Mouse (Mus musculus): ENCODE results near the gene Ccdc57. TPM values are rescaled to one million over a fixed set of nuclear protein-coding genes. Genes with fewer than 3 reads are reported as not detected.
A peak's percentile ranks its signal among the peaks of the same experiment; 100 is the strongest.

Ccdc57 gene
- polyA plus RNA-seq, 1 experiment: 2.0 TPM

DNA sequence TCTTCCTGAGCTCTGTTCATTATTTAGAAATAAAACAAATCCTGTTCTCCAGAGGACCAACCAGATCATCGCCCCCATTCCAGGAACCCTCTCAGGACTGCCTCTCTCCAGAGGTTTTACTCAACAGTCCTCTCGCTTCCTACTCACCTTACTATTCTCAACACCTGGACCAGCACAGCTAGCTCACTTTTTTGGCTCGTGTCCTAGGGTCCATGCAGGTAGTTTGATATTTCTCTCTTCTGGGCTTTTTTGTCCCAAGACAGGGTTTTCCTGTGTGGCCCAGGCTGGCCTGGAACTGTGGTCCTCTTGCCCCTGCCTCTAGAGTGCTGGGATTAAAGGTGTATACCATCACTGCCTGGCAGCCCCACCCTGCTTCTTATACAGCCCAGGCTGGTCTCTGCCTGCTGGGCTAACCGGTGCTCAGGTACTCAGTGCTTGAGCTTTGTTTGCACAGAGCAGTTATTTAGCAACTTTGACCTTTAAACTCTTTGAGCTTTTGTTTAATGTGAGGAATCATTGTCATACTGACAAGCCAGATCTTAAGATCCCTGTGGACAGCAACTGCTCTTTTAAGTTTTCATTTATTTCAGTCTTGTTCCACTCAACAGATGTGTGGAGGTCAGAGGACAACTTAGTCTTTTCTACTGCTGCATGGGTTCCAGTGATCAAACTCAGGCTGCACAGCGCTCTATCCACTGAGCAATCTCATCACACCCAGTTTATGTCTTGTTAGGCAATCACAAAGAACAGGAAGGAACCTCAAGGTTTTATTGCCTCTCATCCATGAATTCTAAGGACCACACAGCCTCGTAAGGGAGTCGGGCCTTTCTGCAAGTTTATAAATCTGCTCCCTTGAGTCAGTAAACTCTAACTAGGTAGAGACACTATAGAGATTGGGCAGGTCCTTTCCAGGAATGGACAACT is 127.0 kb downstream of the Ccdc57 start:
- no peak overlapping the region for H3K4me3 ChIP-seq (replicated peaks)
- peaks cover 16% of the 10 kb centered on the region for H3K4me1 ChIP-seq
- peaks cover 61% of the 10 kb centered on the region for H3K36me3 ChIP-seq (replicated peaks; ENCODE audit: low read length)
- TF ChIP-seq GATA1 (IDR thresholded peaks at IDR 0.05; ENCODE audit: borderline replicate concordance, low read length) (no peak), FLI1 (IDR thresholded peaks at IDR 0.05; ENCODE audit: low read length) (no peak)
- H3K9me3 ChIP-seq: no peaks in the 10 kb centered on the region
- no peaks in the 10 kb centered on the region for H3K27me3 ChIP-seq (replicated peaks)

DNA sequence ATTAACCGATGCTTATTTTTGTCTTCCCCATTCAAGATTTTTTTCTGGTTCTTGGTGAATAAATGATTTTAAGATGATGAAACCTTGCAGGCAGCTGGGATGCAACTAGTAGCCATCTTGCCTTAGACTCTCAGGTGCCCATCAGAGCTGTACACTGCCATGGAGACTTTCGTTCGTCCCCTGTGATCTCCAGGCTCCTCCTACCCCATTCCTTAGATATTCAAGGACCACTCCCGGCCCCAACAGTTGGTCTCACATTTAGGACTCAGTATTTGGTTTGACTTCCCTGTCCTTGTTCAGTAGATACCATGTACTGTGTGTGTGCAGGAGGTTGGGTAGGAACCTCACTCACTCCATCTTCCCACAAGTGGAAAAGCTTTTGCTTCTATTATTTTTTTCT is 127.9 kb downstream of the Ccdc57 start:
- H3K4me1 ChIP-seq: peaks cover 22% of the 10 kb centered on the region
- H3K9me3 ChIP-seq: no peaks in the 10 kb centered on the region
- H3K27me3 ChIP-seq (replicated peaks): no peaks in the 10 kb centered on the region
- H3K4me3 ChIP-seq (replicated peaks): no peak overlapping the region
- TF ChIP-seq GATA1 (IDR thresholded peaks at IDR 0.05; ENCODE audit: borderline replicate concordance, low read length): no peak
- no peak for TF ChIP-seq FLI1 (IDR thresholded peaks at IDR 0.05; ENCODE audit: low read length)
- H3K36me3 ChIP-seq (replicated peaks; ENCODE audit: low read length): peaks cover 52% of the 10 kb centered on the region

DNA sequence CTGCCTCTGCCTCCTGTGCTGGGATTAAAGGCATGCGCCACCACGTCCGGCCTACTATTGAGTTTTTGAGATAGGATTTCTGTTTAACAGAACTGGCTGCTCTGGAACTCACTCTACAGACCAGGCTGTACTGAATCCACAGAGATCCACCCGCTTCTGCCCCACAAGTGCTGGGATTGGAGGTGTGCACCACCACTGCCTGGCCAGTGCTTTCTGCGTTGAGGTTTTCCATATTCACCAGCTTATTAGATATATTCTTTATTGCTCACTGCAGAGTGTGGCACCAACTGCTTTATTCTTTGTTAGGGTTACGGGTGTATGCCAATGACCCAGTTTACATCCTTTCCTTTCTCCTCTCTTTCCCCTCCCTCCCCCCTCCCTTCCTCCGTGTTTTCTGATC is 128.4 kb downstream of the Ccdc57 start:
- H3K36me3 ChIP-seq (replicated peaks; ENCODE audit: low read length): peaks cover 47% of the 10 kb centered on the region
- no peaks in the 10 kb centered on the region for H3K27me3 ChIP-seq (replicated peaks)
- H3K4me1 ChIP-seq: peaks cover 27% of the 10 kb centered on the region
- H3K4me3 ChIP-seq (replicated peaks): no peak overlapping the region
- TF ChIP-seq GATA1 (IDR thresholded peaks at IDR 0.05; ENCODE audit: borderline replicate concordance, low read length): no peak
- TF ChIP-seq FLI1 (IDR thresholded peaks at IDR 0.05; ENCODE audit: low read length): no peak
- H3K9me3 ChIP-seq: no peaks in the 10 kb centered on the region

DNA sequence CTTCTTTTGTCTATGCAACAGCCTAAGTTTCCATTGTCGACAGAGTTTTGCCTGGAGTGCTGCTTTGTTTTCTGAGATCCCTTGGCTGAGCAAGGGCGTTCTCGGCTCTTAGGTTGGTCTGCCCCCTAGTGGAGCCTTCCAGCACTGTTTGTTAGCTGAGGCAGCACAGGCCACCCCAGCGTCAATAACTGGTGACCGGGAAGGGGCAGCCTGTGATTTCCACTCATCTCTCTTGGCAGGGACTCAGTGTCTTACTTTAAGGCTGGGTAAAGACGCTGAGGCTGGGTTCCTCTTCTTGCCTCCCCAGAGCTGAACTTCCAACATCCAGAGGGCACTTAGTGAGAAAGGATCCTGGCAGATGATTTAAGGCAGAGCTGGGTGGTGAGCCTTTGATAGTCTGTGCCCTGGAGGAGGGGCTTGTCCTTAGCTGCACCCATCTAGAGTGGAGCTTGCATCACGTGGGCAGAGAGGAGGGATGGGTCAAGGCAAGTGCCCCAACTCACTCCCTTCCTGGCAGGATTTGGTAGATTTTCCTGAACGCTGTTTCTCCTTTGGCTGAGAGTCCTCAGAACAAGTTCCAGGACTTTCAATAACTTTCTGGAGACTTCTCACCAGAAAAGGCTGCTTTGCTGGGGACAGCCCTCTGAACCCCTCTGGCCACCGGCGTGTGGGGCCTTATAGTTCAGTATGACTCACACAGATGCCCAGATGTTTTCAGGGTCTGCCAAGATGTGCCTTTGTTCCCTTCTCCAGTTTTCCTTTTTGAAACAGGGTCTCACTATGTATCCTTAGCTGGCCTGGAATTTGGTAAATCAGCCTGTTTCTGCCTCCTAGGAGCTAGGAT is 132.4 kb downstream of the Ccdc57 start:
- peak overlapping the region; percentile 82 for H3K4me3 ChIP-seq (replicated peaks)

DNA sequence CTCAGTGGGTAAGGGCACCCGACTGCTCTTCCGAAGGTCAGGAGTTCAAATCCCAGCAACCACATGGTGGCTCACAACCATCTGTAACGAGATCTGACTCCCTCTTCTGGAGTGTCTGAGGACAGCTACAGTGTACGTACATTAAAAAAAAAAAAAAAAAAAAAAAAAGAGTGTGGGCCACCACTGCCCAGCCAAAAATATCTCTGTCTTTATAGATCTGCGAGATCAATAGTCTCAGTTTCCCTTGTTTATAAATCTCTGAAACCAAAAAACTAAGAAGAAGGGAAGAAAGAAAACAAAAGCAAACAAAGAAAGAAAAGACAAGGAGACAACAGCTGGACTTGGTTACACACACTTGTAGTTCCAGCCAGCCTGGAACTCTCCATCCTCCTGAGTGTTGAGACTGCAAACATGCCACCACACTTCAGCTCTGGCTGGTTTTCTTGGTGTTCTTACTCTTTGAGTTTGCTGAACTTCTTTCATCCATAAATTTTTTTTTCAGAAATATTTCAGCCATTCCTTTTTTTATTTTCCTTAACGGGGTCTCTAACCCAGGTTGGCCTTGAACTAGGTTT is 133.3 kb downstream of the Ccdc57 start:
- H3K4me3 ChIP-seq (replicated peaks): peak overlapping the region; percentile 82
- H3K9me3 ChIP-seq: no peaks in the 10 kb centered on the region
- H3K4me1 ChIP-seq: peaks cover 59% of the 10 kb centered on the region
- no peak for TF ChIP-seq GATA1 (IDR thresholded peaks at IDR 0.05; ENCODE audit: borderline replicate concordance, low read length)
- no peak for TF ChIP-seq FLI1 (IDR thresholded peaks at IDR 0.05; ENCODE audit: low read length)
- H3K27me3 ChIP-seq (replicated peaks): no peaks in the 10 kb centered on the region
- H3K36me3 ChIP-seq (replicated peaks; ENCODE audit: low read length): peaks cover 6% of the 10 kb centered on the region

More for the DNA sequence above, 132.4 kb downstream of the Ccdc57 start:
- Histone ChIP-seq H3K36me3 (replicated peaks; ENCODE audit: low read length) (peaks cover 7% of the 10 kb centered on the region), H3K9me3 (no peaks in the 10 kb centered on the region), H3K27me3 (replicated peaks) (no peaks in the 10 kb centered on the region), H3K4me1 (peaks cover 51% of the 10 kb centered on the region)
- TF ChIP-seq FLI1 (IDR thresholded peaks at IDR 0.05; ENCODE audit: low read length) (no peak), GATA1 (IDR thresholded peaks at IDR 0.05; ENCODE audit: borderline replicate concordance, low read length) (no peak)

DNA sequence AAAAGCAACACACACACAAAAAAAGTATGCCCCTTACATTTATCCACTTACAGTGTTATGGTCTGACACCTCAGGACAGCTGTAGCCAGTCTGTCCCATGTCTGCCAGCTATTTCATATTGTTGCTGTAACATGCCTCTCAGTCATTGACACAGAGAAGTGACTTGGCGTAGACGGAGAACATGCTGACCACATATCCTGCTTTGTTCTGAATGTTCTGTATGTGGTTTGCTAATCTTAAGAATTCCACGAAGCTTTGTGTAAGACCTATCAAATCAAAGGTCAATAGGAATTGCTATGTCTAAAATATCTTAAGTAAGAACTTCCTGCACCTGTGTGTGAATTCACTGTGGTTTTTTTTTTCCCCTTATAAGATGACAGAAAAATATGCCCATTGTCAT is 134.4 kb downstream of the Ccdc57 start:
- peaks cover 17% of the 10 kb centered on the region for H3K36me3 ChIP-seq (replicated peaks; ENCODE audit: low read length)
- H3K4me1 ChIP-seq: peaks cover 71% of the 10 kb centered on the region
- TF ChIP-seq FLI1 (IDR thresholded peaks at IDR 0.05; ENCODE audit: low read length) (no peak), GATA1 (IDR thresholded peaks at IDR 0.05; ENCODE audit: borderline replicate concordance, low read length) (no peak)
- H3K9me3 ChIP-seq: no peaks in the 10 kb centered on the region
- no peaks in the 10 kb centered on the region for H3K27me3 ChIP-seq (replicated peaks)
- H3K4me3 ChIP-seq (replicated peaks): peak overlapping the region; percentile 62

DNA sequence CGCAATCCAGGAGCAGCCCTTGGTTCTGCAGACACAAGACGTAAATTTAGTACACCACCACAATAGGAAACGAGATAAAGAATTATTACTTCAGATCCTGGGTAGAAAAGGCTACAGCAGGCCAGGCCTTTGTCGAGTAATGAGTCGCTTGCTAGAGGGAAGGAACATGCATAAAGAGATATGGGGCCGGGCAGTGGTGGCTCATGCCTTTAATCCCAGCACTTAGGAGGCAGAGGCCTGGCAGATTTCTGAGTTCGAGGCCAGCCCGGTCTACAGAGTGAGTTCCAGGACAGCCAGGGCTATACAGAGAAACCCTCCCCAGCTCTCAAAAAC is 136.1 kb downstream of the Ccdc57 start:
- Histone ChIP-seq H3K4me1 (peaks cover 78% of the 10 kb centered on the region), H3K9me3 (no peaks in the 10 kb centered on the region), H3K27me3 (replicated peaks) (no peaks in the 10 kb centered on the region), H3K36me3 (replicated peaks; ENCODE audit: low read length) (peaks cover 34% of the 10 kb centered on the region), H3K4me3 (replicated peaks) (peak overlapping the region; percentile 99)
- TF ChIP-seq GATA1 (IDR thresholded peaks at IDR 0.05; ENCODE audit: borderline replicate concordance, low read length) (no peak), FLI1 (IDR thresholded peaks at IDR 0.05; ENCODE audit: low read length) (no peak)

DNA sequence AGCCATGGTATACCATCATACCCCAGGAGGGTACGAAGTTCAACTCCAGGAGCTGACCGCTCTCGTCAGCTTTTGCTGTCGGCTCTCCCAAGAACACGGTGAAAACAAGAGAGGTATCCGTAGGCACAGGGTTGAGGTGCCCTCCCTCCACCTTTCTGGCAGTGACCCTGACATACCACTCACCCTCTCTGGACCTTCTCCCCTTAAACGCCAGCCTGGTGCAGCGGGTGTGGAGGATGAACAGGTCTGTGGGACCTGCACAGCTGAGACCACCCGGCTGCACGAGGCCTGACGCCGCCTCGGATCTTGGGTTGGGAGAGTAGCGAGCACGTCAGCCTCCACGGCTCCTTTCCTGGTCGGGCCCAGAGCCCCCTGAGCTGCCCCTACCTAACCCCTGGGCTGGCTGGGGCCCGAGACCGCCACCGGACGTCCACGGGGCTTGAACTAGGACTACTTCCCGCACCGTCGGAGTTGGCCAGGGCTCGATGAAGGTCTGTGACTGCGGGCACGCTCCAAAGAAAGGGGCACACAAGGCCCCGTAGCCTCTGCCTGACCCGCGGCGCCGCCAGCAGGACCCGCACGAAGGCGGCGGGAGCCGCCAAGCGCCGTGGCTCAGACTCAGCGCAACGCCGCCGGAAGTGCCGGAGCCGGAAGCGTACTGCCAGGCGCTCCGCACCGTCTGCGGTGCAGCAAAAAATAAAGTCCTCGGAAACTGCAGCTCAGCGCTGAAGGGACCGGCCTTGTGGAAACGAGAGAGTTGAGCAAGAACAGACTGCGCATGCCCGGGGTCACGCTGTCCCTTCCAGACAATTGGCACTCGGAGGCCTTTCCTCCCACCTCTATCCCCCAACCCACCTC is 136.7 kb downstream of the Ccdc57 start, which contains the start of gene Dus1l:
Gene Dus1l (minus strand): TSS at position 648 of the 858 bp plus-strand sequence.
- Histone ChIP-seq H3K36me3 (replicated peaks; ENCODE audit: low read length) (peaks cover 40% of the 10 kb centered on the region), H3K9me3 (no peaks in the 10 kb centered on the region), H3K4me3 (replicated peaks) (peak within 1 kb of the TSS; percentile 99), H3K4me1 (peaks cover 74% of the 10 kb centered on the region), H3K27me3 (replicated peaks) (no peaks in the 10 kb centered on the region)
- TF ChIP-seq FLI1 (IDR thresholded peaks at IDR 0.05; ENCODE audit: low read length): peak; percentile 73; the same call in 1 of the 2 replicates
- TF ChIP-seq GATA1 (IDR thresholded peaks at IDR 0.05; ENCODE audit: borderline replicate concordance, low read length): no peak

DNA sequence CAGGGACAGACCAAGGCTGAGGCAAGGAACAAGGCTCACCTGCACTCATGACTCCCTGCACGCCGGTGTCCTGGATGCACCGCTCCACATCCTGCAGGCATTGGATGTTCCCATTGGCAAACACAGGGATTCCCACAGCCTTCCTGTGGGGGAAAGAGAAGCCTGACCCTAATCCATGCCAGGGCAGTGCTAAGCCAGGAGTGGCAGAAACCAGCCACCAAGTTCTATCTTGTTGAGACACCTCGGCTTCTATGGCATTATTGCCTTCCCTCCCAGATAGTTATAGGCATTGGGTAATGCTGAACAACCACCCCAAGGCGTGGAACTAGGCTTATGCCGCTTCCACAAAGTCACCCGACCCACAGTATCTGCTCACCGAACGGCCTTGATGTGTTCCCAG is 140.0 kb downstream of the Ccdc57 start:
- H3K27me3 ChIP-seq (replicated peaks): no peaks in the 10 kb centered on the region
- no peaks in the 10 kb centered on the region for H3K9me3 ChIP-seq
- peaks cover 71% of the 10 kb centered on the region for H3K36me3 ChIP-seq (replicated peaks; ENCODE audit: low read length)
- no peak for TF ChIP-seq GATA1 (IDR thresholded peaks at IDR 0.05; ENCODE audit: borderline replicate concordance, low read length)
- no peak for TF ChIP-seq FLI1 (IDR thresholded peaks at IDR 0.05; ENCODE audit: low read length)
- peaks cover 47% of the 10 kb centered on the region for H3K4me1 ChIP-seq
- no peak overlapping the region for H3K4me3 ChIP-seq (replicated peaks)
